Mouse (Mus musculus): ENCODE data around the gene Vmn1r149.
"Not testable (repeated sequence)": the region's sequence is repeated elsewhere in the genome, so short reads cannot be mapped to it uniquely, and the experiment has no call there.

The Vmn1r149 gene

GRCm38 (mm10) chr7:22438129-22438528 is at the start of gene Vmn1r149:
Vmn1r149 (minus strand) TSS chr7:22438229.
- not testable (repeated sequence) for DNase-seq

- DNase-seq: not testable (repeated sequence)
These were observed 25.9 kb upstream of the Vmn1r149 start, which contains the start of gene Gm10665 for GRCm38 (mm10) chr7:22463975-22464374. Gm10665 (minus strand) TSS chr7:22464075.

GRCm38 (mm10) chr7:22413283-22413682 is 24.7 kb downstream of the Vmn1r149 start, which contains the start of gene Vmn1r148:
Vmn1r148 (plus strand) TSS chr7:22413583.
- DNase-seq: not testable (repeated sequence)

Data from lung, adult 18-20 months (tissue).